Mouse (Mus musculus) cerebellum, adult 8-10 months (tissue): ENCODE results near the gene 6430531B16Rik.

ENCODE experiments used
- DNase-seq: peaks from one replicate; pipeline ENCODE4 v3.0.0; 2022

6430531B16Rik gene

DNA sequence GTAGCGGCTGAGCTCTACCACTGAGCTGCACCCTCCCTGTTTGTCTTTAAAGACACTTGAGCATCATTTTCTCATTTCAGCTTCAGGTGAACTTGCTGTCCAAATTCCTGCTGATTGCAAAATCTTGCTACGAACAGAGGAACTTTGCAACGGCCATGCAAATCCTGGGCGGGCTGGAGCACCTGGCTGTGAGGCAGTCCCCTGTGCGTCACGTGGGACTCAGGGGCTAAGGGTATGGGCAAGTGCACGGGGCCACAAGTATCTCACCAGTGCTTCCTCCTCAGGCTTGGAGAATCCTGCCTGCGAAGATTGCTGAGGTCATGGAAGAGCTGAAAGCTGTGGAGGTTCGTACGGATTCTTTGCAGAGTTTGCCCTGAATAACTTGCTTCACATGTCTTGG, 41.9 kb downstream of the 6430531B16Rik start:
- DNase-seq, result no peak

DNA sequence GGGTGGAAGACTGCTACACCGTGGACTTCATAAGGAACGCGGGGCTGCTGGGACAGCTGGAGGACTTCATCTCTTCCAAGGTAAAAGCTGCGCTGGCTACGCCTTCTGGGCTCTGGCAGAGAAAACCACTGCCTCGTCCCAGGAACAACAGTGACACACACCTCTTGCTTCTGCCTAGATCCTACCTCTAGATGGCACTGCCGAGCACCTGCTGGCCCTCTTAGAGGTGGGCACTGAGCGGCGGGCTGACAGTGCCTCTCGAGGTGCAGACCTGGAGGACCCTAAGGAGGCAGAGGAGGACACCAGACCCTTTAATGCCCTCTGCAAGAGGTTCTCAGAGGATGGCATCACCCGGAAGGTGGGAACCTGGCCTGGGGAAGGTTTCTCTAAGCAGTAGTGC, 47.8 kb downstream of the 6430531B16Rik start:
- DNase-seq, result no peak
